Mouse (Mus musculus) heart, embryonic 14.5 days (tissue): ENCODE measurements around the gene Eloa. TPM values are rescaled to one million over a fixed set of nuclear protein-coding genes. Genes with fewer than 3 reads are reported as not detected.

ENCODE experiments used
- ATAC-seq: fragments of 200-750 bp; cut with Nextera tagmentation; 2 replicates; pipeline ENCODE4 v1.8.0; 2017; ENCODE audit warnings: low read depth, moderate TSS enrichment; ENCODE audit not compliant: insufficient number of reproducible peaks, insufficient read depth, low FRiP score
- H3K27ac ChIP-seq, 2 experiments: fragments of 200-500 bp in 1 of 2; fragments of 300-500 bp in 1 of 2; sonication (generic) in 1 of 2; replicated peaks in 1 of 2; 2 replicates each; pipeline ENCODE4 v1.5.1; 2012 to 2014; ENCODE audit warnings: low read depth in 2 of 2, low read length in 2 of 2, control low read depth in 1 of 2, mild to moderate bottlenecking in 1 of 2, mixed read lengths in 1 of 2; ENCODE audit not compliant: control insufficient read depth in 1 of 2, insufficient read depth in 1 of 2
- H3K27me3 ChIP-seq: fragments of 300-500 bp; sonication (generic); 2 replicates; pipeline ENCODE4 v1.6.1; 2014; ENCODE audit warnings: mild to moderate bottlenecking, low read length, control low read depth; ENCODE audit not compliant: control insufficient read depth, insufficient read depth
- H3K36me3 ChIP-seq: fragments of 300-500 bp; sonication (generic); 2 replicates; pipeline ENCODE4 v1.6.1; 2014; ENCODE audit warnings: mild to moderate bottlenecking, control low read depth, low read length, mixed read lengths; ENCODE audit not compliant: control insufficient read depth, insufficient read depth
- H3K4me1 ChIP-seq, 2 experiments: fragments of 200-500 bp in 1 of 2; fragments of 300-500 bp in 1 of 2; sonication (generic) in 1 of 2; 2 replicates each; pipeline ENCODE4 v1.6.1; 2012 to 2014; ENCODE audit warnings: low read length in 2 of 2, control low read depth in 1 of 2, mixed read lengths in 1 of 2; ENCODE audit not compliant: control insufficient read depth in 2 of 2, insufficient read depth in 2 of 2
- H3K4me2 ChIP-seq: fragments of 300-500 bp; sonication (generic); 2 replicates; pipeline ENCODE4 v1.6.1; 2014; ENCODE audit warnings: mild to moderate bottlenecking, low read length
- H3K4me3 ChIP-seq, 2 experiments: fragments of 200-500 bp in 1 of 2; fragments of 300-500 bp in 1 of 2; sonication (generic) in 1 of 2; 2 replicates each; pipeline ENCODE4 v1.5.1; 2012 to 2014; ENCODE audit warnings: low read length in 2 of 2, mild to moderate bottlenecking in 2 of 2, control low read depth in 1 of 2, low read depth in 1 of 2, moderate library complexity in 1 of 2; ENCODE audit not compliant: control insufficient read depth in 1 of 2, insufficient read depth in 1 of 2
- H3K9ac ChIP-seq: fragments of 300-500 bp; sonication (generic); 2 replicates; pipeline ENCODE4 v1.6.1; 2014; ENCODE audit warnings: mild to moderate bottlenecking, low read length
- H3K9me3 ChIP-seq: fragments of 300-500 bp; sonication (generic); 2 replicates; pipeline ENCODE4 v1.6.1; 2016; ENCODE audit warnings: low read length, control low read depth; ENCODE audit not compliant: control insufficient read depth
- WGBS: fragments of 180-500 bp; shearing (Covaris S2); extraction: QIAGEN DNeasy Blood & Tissue Kit; methylation state at CpG from one replicate; pipeline ENCODE4 v1.1.7; 2014; 5-methylcytosine and 5-hydroxymethylcytosine counted together
- polyA plus RNA-seq: library from polyadenylated mRNA; unstranded; fragments of >200 nt; fragmentation: Nextera tagmentation; extraction: Ambion mirVana; gene quantifications from 2 replicates; pipeline ENCODE4 v1.2.1, GENCODE M21; 2014

The Eloa gene
- polyA plus RNA-seq, 1 experiment from 2014 or later: 34.3 TPM

GRCm38 (mm10) chr4:136030968-136031909 lies 9.7 kb upstream of the Eloa start:
- WGBS: 9% methylated on average over 8 of the region's 8 CpGs
- no peaks in the 10 kb centered on the region for H3K36me3 ChIP-seq
- peak overlapping the region; percentile 77 to 82 for H3K27ac ChIP-seq
- H3K4me2 ChIP-seq: peak overlapping the region; percentile 27; the same call in 1 of the 2 replicates
- peaks cover 5 to 12% of the 10 kb centered on the region in 2 experiments; a peak in 3 of 4 replicates for H3K4me1 ChIP-seq
- H3K4me3 ChIP-seq: no peak overlapping the region
- peak; percentile 86 for ATAC-seq
- no peaks in the 10 kb centered on the region for H3K27me3 ChIP-seq
- H3K9me3 ChIP-seq: 0 out of 2 replicates have a peak, but pooled peaks cover 3% of the 10 kb centered on the region
- H3K9ac ChIP-seq: peak overlapping the region; percentile 34; the same call in 1 of the 2 replicates

GRCm38 (mm10) chr4:136028689-136029088 lies 7.1 kb upstream of the Eloa start:
- Histone ChIP-seq H3K27ac (no peak overlapping the region), H3K36me3 (no peaks in the 10 kb centered on the region), H3K9ac (no peak overlapping the region), H3K4me1 (peaks cover 5 to 12% of the 10 kb centered on the region in 2 experiments; a peak in 3 of 4 replicates), H3K4me2 (no peak overlapping the region), H3K9me3 (no peaks in the 10 kb centered on the region), H3K27me3 (no peaks in the 10 kb centered on the region), H3K4me3 (no peak overlapping the region)
- ATAC-seq: no peak
- 75% methylated on average over 5 of the region's 5 CpGs for WGBS

- H3K9ac ChIP-seq: no peak overlapping the region
- no peaks in the 10 kb centered on the region for H3K9me3 ChIP-seq
- peaks cover 5 to 12% of the 10 kb centered on the region in 2 experiments; a peak in 3 of 4 replicates for H3K4me1 ChIP-seq
- no peak overlapping the region for H3K27ac ChIP-seq
- H3K36me3 ChIP-seq: no peaks in the 10 kb centered on the region
- no peak overlapping the region for H3K4me3 ChIP-seq
- 83% methylated on average over 19 of the region's 19 CpGs for WGBS
- H3K4me2 ChIP-seq: no peak overlapping the region
- no peaks in the 10 kb centered on the region for H3K27me3 ChIP-seq
- no peak for ATAC-seq
These were observed 6.6 kb upstream of the Eloa start for GRCm38 (mm10) chr4:136028132-136028564.

- Histone ChIP-seq H3K4me3 (no peak overlapping the region), H3K9ac (no peak overlapping the region), H3K36me3 (no peaks in the 10 kb centered on the region), H3K4me1 (peaks cover 5 to 12% of the 10 kb centered on the region in 2 experiments; a peak in 3 of 4 replicates), H3K27me3 (no peaks in the 10 kb centered on the region), H3K4me2 (no peak overlapping the region), H3K27ac (no peak overlapping the region), H3K9me3 (no peaks in the 10 kb centered on the region)
- 69% methylated on average over 8 of the region's 8 CpGs for WGBS
- no peak for ATAC-seq
These were observed 6.0 kb upstream of the Eloa start for GRCm38 (mm10) chr4:136027416-136028131.

GRCm38 (mm10) chr4:136025350-136025749 lies 3.8 kb upstream of the Eloa start:
- ATAC-seq: no peak
- Histone ChIP-seq H3K36me3 (no peaks in the 10 kb centered on the region), H3K9ac (no peak overlapping the region), H3K9me3 (no peaks in the 10 kb centered on the region), H3K4me2 (no peak overlapping the region), H3K27ac (no peak overlapping the region), H3K27me3 (no peaks in the 10 kb centered on the region), H3K4me3 (no peak overlapping the region), H3K4me1 (peaks cover 2 to 4% of the 10 kb centered on the region in 2 experiments)
- 71% methylated on average over 1 of the region's 1 CpGs for WGBS

GRCm38 (mm10) chr4:136022924-136023323 lies 1.4 kb upstream of the Eloa start:
- H3K4me2 ChIP-seq: no peak overlapping the region
- no peaks in the 10 kb centered on the region for H3K27me3 ChIP-seq
- H3K36me3 ChIP-seq: no peaks in the 10 kb centered on the region
- H3K4me1 ChIP-seq: peaks cover 2 to 12% of the 10 kb centered on the region in 2 experiments
- 92% methylated on average over 9 of the region's 9 CpGs for WGBS
- H3K9ac ChIP-seq: no peak overlapping the region
- H3K27ac ChIP-seq: no peak overlapping the region
- no peak overlapping the region for H3K4me3 ChIP-seq
- ATAC-seq: no peak
- H3K9me3 ChIP-seq: no peaks in the 10 kb centered on the region

- Histone ChIP-seq H3K9me3 (no peaks in the 10 kb centered on the region), H3K4me3 (peak overlapping the region; percentile 83 to 97), H3K9ac (peak overlapping the region; percentile 96), H3K27me3 (no peaks in the 10 kb centered on the region), H3K4me1 (peaks cover 2 to 12% of the 10 kb centered on the region in 2 experiments; a peak in 3 of 4 replicates), H3K27ac (peak overlapping the region; percentile 22 to 85), H3K36me3 (no peaks in the 10 kb centered on the region), H3K4me2 (peak overlapping the region; percentile 95)
- under 1% methylated on average over 62 of the region's 62 CpGs for WGBS
- peak; percentile 68 for ATAC-seq
These were observed 617 bp downstream of the Eloa start for GRCm38 (mm10) chr4:136020743-136021548.
